Mouse (Mus musculus): ENCODE measurements around the gene Tas2r138.
"Not testable (repeated sequence)": the region's sequence is repeated elsewhere in the genome, so short reads cannot be mapped to it uniquely, and the experiment has no call there.

Gene Tas2r138

GRCm38 (mm10) chr6:40613260-40613852 is at the start of gene Tas2r138:
Gene Tas2r138 (minus strand): TSS chr6:40613310.
- no peak for DNase-seq (ENCODE audit: low read depth in 2 of 2, low spot score in 2 of 2)

GRCm38 (mm10) chr6:40660930-40661329 is 47.8 kb upstream of the Tas2r138 start:
- no peak for DNase-seq (ENCODE audit: low read depth in 2 of 2, low spot score in 2 of 2)

GRCm38 (mm10) chr6:40650953-40651352 is 37.8 kb upstream of the Tas2r138 start:
- no peak for DNase-seq (ENCODE audit: low read depth in 2 of 2, low spot score in 2 of 2)

- no peak for DNase-seq (ENCODE audit: low read depth in 2 of 2, low spot score in 2 of 2)
Measured at GRCm38 (mm10) chr6:40645701-40646100, 32.6 kb upstream of the Tas2r138 start.

- no peak for DNase-seq (ENCODE audit: low read depth in 2 of 2, low spot score in 2 of 2)
Measured at GRCm38 (mm10) chr6:40640710-40641538, 27.8 kb upstream of the Tas2r138 start.

GRCm38 (mm10) chr6:40637755-40638154 is 24.6 kb upstream of the Tas2r138 start:
- DNase-seq (ENCODE audit: low read depth in 2 of 2, low spot score in 2 of 2), result no peak

GRCm38 (mm10) chr6:40635559-40635958 is 22.4 kb upstream of the Tas2r138 start:
- DNase-seq (ENCODE audit: low read depth in 2 of 2, low spot score in 2 of 2), result no peak

GRCm38 (mm10) chr6:40634640-40635071 is 21.5 kb upstream of the Tas2r138 start:
- no peak for DNase-seq (ENCODE audit: low read depth in 2 of 2, low spot score in 2 of 2)

GRCm38 (mm10) chr6:40628406-40629000 is 15.4 kb upstream of the Tas2r138 start, which contains the start of gene Mgam:
Gene Mgam (plus strand): TSS chr6:40628831.
- no peak for DNase-seq (ENCODE audit: low read depth in 2 of 2, low spot score in 2 of 2)

- DNase-seq (ENCODE audit: low read depth in 2 of 2, low spot score in 2 of 2), result no peak
Measured at GRCm38 (mm10) chr6:40626111-40626510, 13.0 kb upstream of the Tas2r138 start.

- no peak for DNase-seq (ENCODE audit: low read depth in 2 of 2, low spot score in 2 of 2)
Measured at GRCm38 (mm10) chr6:40617965-40618364, 4.9 kb upstream of the Tas2r138 start.

GRCm38 (mm10) chr6:40610244-40610643 is 2.9 kb downstream of the Tas2r138 start:
- DNase-seq (ENCODE audit: low read depth in 2 of 2, low spot score in 2 of 2), result no peak

GRCm38 (mm10) chr6:40607431-40607830 is 5.7 kb downstream of the Tas2r138 start:
- DNase-seq (ENCODE audit: low read depth in 2 of 2, low spot score in 2 of 2), result no peak

- DNase-seq (ENCODE audit: low read depth in 2 of 2, low spot score in 2 of 2), result not testable (repeated sequence)
Measured at GRCm38 (mm10) chr6:40598546-40598945, 14.6 kb downstream of the Tas2r138 start.

- no peak for DNase-seq (ENCODE audit: low read depth in 2 of 2, low spot score in 2 of 2)
Measured at GRCm38 (mm10) chr6:40594804-40595550, 18.1 kb downstream of the Tas2r138 start.

- DNase-seq (ENCODE audit: low read depth in 2 of 2, low spot score in 2 of 2), result no peak
Measured at GRCm38 (mm10) chr6:40588346-40588745, 24.8 kb downstream of the Tas2r138 start.

- no peak for DNase-seq (ENCODE audit: low read depth in 2 of 2, low spot score in 2 of 2)
Measured at GRCm38 (mm10) chr6:40585645-40586044, 27.5 kb downstream of the Tas2r138 start, which contains the start of gene Clec5a. Gene Clec5a (minus strand): TSS chr6:40585821.

GRCm38 (mm10) chr6:40584336-40584735 is 28.8 kb downstream of the Tas2r138 start:
- no peak for DNase-seq (ENCODE audit: low read depth in 2 of 2, low spot score in 2 of 2)

- DNase-seq (ENCODE audit: low read depth in 2 of 2, low spot score in 2 of 2), result no peak
Measured at GRCm38 (mm10) chr6:40576305-40576704, 36.8 kb downstream of the Tas2r138 start.

GRCm38 (mm10) chr6:40573618-40574017 is 39.5 kb downstream of the Tas2r138 start:
- DNase-seq (ENCODE audit: low read depth in 2 of 2, low spot score in 2 of 2), result no peak

- no peak for DNase-seq (ENCODE audit: low read depth in 2 of 2, low spot score in 2 of 2)
Measured at GRCm38 (mm10) chr6:40569187-40569586, 43.9 kb downstream of the Tas2r138 start, which contains the start of gene Olfr460. Gene Olfr460 (plus strand): TSS chr6:40569487.
